Mouse (Mus musculus): Measurements from ENCODE around the gene Gpa33.

DNA sequence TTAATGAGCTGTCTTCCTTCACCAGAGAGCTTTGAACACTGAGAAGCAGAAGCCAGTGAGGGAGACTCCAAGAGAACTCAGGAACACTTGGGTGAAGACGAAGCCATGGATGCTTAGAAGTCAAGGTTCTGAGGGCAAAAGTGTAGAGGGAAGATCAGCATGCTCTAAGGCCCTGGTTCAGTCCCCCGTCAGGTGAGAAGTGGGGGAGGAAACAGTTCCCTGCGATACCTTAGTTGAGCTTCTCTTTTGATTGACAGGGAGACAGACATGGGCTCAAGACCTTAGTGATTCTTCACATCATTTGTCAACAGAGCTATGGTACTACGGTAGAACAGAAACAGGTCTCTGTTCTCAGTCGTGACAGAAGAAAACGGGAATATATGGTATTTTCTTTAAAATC, 3.7 kb upstream of the Gpa33 start:
- no peak for TF ChIP-seq POLR2A (IDR thresholded peaks at IDR 0.05; ENCODE audit: extremely low read depth, insufficient read depth, low read length)
- TF ChIP-seq CTCF (IDR thresholded peaks at IDR 0.05; ENCODE audit: low read depth, low read length): no peak
